Mouse (Mus musculus): ENCODE data around the gene Kcnab1.
A peak's percentile ranks its signal among the peaks of the same experiment; 100 is the strongest.

The Kcnab1 gene

DNA sequence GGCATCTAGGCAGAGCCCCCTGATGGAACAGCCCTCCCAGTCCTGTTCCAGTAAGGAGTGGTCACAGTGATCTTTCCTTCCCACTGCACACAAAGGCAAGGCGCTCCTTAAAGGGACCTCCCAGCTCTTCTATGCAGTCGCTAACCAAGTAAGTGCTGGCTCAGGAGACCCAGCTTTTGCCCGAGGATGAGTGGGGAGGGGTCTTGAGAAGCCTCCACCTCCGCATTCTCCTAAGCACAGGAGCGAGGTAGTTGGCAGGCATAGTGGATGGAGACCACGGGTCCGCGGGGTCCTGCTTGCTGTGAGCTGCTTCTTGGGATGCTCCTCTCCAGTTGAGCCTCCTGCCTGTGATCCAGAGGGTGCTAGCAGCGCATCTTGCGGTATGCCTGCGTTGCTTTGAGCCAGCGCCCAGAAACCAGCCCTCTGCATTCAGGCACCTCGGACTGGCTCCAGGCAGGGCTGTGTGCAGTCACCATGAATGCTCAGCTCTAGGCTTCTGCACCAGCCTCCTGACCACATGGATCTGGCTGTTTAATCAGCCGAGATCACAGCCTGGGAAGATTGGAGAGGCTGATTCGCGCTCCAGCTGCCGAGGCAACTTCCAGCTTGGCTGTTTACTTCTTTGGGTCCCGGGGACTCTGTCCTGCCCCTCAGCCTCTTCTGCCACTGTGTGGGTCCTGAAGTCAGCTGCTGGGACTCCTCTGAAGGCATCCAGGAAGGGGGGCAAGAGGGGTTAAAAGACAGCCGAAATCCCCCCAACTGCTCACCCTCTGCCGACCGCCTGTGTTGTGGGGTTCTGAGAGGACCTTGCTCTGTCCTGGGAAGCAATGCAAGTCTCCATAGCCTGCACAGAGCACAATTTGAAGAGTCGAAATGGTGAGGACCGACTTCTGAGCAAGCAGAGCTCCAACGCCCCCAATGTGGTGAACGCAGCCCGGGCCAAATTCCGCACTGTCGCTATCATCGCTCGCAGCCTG, at the start of gene Kcnab1:
TSS of gene Kcnab1 (plus strand) at position 440 of the 977 bp plus-strand sequence.
- DNase-seq (ENCODE audit: low spot score in 2 of 2) = peak in 1 of 2 experiments; percentile 8

DNA sequence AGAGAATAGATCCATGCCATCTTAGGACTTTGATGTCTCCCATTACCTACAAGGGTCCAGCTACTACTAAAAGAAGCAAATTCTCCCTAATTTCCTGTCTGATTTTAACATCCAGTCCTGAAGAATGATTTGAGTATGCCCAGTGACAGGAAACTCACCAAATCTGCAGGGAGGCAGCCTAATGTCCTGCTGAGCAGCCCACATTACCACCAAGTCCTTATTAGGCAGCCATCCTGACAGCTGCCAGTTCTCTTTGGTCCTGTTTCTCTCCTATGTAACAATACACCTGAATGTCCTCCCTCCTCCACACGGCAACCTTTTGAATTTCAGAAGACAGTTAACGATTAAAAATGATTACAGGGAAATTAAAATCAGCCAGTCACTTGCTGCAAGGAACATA, 20.9 kb upstream of the Kcnab1 start:
- DNase-seq (ENCODE audit: low spot score in 2 of 2) = no peak

DNA sequence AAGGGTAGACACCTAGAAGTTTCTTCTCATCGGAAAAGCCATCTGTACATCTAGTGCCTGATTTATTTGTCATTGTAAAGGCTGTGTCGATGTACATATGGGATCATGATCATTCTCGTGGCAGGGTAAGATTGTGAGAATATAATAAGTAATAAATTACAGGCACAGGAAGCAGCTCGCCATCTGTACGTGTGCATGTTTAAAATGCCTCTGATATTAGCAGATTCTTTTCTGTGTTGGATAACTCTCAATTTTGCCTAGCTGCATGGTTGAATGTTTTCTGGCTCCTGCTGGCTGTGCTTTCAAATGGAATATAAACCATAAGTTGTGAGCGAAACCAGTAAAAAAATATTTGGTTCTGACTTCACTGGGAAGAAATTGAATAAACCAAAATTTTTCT, 5.1 kb upstream of the Kcnab1 start:
- no peak for DNase-seq (ENCODE audit: low spot score in 2 of 2)

DNA sequence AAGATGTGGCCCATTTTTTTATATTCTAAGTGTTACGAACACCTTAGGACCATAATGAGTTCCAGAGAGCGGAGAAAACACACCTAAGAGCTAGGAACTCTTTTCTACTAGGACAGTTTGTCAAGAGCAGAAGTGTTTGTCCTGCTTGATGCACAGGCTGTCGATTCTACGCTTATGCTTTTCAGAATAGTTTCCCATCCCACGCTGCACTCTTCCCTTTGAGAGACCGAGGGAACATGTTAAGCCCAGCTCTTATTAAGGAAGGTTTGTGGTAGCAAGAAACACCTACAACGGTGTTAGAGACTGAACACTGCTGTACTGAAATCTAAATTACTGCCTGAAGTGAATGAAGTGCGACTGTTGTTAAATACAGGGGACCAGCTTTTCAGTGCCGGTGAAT, 1.0 kb downstream of the Kcnab1 start:
- DNase-seq (ENCODE audit: low spot score in 2 of 2) = no peak

DNA sequence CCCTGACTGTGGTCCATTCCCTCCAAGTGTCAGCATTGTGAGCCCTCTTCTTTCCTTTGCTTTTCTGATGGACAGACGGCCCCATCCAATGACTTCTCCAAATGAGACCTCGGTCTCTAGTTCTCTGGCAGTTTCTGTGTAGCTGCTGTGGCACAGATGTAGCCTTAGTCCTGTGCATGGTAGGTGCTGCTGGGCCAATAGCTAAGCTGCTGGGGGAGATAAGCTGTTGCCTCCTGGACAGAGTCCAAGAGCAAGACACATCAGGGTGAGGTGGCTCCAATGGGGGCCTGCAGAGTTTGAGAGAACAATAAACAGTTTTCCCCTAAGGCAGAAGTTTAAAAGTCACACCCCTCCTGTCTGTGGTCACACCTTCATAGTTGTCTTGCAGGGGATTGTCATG, 2.0 kb downstream of the Kcnab1 start:
- DNase-seq (ENCODE audit: low spot score in 2 of 2) = no peak

DNA sequence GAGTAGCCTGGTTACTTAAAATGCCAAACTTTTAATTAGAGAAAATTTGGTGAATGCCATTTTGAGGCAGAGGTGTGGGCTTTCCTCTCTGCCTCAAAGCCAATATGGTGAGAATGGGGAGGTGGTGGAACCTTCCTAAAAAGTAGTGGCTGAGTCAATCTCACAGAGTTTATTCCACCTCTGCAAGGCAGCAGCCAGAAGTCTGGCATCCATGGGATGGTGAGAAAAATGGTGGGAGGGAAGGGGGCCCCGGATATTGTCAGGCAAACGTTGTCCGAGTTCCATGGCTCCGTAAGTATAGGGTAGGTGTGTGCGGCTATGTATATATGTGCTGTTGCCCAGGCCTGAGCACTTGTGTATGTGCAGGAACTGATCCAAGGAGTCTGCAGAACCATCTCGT, 6.0 kb downstream of the Kcnab1 start:
- DNase-seq (ENCODE audit: low spot score in 2 of 2) = no peak

DNA sequence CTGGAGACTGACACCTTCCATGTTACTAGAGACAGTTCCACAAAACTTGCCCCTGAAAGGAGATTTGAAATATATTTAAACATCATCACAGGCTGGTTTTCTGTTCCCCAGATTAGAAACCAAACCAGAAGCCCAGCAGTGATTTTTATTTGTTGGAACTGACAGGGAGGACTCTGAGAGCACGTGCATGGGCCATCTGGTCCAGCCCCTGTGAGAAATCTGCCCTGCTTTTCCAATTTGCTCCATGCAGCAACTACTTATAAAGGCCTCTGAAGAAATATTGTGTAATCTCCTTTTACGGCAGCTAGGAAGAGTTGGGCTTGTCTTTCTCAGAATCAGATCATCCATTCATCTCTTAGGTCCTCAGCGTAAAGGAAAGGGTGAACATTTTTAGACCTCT, 7.8 kb downstream of the Kcnab1 start:
- no peak for DNase-seq (ENCODE audit: low spot score in 2 of 2)

DNA sequence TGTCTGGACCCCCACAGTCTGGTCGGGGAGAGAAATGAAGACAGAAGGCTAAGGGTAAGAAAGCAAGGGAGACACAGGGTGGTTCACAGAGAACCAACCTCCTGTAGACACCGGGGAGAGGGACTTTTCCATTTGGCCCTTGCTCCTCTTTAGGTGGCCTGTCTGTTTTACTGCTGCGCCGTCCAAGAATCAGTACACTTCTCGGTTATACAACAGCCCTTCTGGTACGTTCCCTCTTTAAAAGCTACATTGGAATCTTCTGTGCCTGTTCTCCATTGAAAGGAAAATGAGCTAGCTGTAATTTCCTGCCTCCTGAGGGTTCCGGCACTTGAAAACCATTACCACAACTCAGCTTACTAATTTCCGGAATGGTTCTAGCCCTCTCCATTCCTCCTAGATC, 8.2 kb downstream of the Kcnab1 start:
- no peak for DNase-seq (ENCODE audit: low spot score in 2 of 2)

DNA sequence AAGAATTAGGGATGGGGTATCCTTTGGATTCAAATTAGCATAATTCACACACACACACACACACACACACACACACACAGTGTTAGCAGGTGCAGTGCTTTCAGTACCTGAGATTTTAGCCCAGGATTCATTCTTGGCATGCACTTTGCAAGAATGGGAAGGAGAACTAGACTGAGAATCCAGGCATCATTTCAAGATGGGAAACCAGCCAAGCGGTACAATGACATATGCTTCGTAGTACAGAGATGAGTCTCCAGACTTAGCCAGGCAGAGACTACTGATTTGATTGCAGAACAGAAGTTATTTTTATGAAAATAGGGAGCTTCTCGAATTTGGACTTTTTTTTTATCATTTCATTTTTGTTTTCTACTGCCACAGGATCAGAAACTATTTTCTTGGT, 15.8 kb downstream of the Kcnab1 start:
- no peak for DNase-seq (ENCODE audit: low spot score in 2 of 2)

DNA sequence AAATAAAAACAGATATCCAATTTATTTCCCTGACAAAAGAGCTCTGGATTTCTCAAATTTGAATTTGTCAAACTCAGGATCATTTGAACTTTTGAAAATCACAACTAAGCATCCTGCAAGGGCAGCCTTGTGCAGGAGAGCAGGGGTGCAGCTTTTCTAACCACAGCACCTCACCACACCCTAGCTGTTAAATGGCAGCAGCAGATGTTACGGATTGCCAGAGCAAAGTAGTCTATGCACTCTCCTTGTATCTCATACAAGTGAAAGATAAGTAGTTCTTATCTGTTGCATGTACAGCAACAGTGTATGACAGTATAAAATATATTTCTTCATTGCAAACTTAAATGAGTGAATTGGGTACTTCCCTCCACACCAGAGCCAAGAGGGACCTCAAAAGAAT, 20.4 kb downstream of the Kcnab1 start:
- DNase-seq (ENCODE audit: low spot score in 2 of 2) = no peak

DNA sequence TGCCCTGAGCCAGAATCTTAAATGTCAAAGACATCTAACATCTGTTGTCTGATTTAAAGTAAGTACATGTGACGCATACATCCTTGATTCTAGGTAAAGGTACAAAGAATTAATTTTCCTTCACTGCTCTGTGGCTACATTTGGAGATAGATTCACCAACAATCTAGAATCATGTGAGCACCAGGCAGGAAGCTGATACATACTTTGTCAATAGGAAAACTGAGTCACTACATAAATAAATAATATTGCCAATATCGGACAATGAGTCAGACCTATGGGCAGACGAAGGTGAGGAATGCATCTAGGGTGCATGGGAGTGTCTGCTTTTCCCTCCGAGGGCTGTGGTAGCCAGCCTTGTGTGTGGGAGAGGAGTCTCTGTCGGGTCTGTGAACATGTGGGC, 25.7 kb downstream of the Kcnab1 start:
- no peak for DNase-seq (ENCODE audit: low spot score in 2 of 2)

DNA sequence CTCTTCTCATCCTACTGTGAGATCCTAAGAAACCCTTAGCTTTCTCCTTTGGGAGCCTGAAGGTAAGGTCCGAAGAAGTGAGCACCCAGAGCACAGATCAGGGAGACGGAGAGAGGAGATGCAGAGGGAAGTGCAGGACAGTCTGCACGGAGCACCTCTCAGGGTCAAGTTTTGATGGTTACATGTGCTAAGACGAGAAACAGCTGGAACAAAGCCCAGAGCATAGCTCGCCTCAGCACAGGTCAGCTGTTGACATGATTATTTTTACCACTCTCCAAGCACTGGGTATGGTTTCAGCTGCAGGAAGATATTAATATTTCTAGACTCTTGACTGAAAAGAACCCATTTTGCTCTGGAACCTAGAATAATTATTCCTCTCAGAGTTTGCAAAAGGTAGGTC, 27.7 kb downstream of the Kcnab1 start:
- DNase-seq (ENCODE audit: low spot score in 2 of 2) = no peak

DNA sequence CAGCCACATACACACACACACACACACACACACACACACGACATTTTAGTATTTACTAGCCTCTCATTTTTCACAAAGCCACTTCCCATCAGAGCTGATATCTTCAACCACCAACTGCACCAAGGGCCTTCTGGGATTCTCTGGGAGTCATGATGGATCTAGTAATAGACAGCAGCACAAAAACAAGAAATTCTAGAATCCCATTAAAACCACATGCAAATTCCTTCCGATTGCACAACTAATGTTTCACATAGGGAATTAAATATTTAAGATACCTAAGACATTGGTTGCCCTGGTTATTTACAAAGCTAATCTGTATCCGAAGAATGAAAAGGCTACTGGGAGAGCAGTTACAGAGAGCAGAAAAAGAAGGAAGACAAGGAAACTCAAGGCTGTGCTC, 29.6 kb downstream of the Kcnab1 start:
- no peak for DNase-seq (ENCODE audit: low spot score in 2 of 2)

DNA sequence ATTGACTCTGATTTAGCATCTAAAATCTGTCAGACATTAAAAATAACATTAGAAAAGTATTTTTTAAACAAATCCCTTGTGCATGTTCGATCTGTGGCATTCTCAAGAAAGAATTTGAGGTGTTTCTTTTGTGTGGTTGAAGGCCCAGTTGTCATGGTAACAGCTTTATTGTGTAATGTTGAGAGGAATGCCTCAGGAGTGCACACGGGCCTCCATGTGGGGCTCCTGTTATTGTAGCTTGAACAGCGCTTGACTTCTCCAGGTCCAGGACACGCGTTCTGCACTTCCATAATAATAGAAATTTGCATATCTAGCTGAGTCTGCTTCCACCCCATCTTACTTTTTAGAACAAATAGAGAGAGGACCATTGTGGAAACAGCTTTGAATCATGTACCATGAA, 36.0 kb downstream of the Kcnab1 start:
- DNase-seq (ENCODE audit: low spot score in 2 of 2) = no peak

DNA sequence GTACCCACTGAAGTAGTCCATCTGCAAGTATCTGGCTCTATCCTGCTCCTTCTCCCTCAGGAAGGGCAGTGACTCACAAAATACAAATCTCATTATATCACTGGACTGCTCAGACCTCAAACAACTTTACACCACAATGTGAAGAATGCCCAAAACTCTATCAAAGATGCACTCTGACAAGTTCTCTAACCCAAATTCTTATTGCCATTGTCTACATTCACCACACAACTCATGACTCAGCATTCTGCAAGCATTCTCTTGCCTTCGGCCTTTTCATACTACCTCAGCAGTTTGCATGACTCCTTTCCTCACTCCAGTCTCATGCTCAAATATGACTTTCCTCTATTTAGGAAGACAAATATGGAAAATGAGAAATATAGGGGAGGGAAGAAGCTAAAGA, 42.6 kb downstream of the Kcnab1 start:
- DNase-seq (ENCODE audit: low spot score in 2 of 2) = no peak

DNA sequence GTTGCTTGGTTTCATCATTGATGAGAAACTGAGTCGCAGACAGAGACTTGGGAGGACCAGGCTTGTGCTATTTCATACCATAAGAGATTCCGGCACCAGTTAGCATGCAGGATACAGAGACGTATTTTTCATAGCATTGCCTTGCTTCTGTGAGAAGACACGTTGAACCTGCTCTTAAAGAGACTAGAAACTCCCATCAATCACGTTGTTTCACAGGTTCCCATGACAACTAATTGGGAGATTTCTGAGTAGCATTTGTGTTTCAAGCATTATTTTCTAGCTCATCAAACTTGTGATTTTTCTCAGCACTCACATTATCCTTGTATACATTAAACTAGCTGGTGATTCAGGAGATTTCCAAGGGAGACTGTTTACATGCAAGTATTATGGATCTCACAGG, 63.8 kb downstream of the Kcnab1 start:
- DNase-seq (ENCODE audit: low spot score in 2 of 2) = no peak

DNA sequence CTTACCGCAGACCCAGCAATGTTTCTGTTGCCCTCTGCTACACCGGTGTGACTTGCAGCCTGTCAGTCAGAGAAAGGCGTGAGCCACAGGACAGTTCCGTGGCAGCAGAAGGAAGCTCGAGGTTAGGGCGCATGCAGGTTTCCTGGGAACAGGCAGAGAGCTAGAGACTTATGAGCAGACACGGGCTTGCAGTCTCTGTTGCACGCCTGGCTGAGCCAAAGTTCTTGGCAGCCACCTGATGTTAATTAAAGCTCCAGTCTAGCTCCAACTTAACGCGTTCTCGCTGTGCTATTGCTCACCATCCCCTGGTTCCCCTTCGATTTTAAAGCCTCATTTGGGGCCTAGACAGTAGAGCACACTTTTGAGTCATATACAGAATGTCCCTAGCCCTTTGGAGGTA, 65.4 kb downstream of the Kcnab1 start:
- DNase-seq (ENCODE audit: low spot score in 2 of 2) = no peak

DNA sequence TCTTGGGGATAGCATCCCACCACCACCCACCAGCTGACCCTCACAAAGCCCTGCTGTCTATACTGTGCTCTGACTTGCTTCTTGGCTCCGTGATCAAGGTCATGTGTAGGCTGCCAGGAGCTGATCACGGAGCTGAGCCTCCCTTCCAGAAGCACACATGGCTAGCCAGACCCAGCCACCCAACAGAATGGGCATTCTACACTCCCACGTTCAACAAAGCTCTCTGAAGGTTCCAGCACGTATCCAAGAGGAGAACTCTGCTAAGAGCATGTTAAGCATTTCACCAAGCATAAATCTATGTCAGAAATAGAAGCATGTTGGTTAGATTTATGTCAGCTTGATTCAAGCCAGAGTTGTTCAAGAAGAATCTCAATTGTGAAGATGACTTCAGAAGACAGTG, 66.6 kb downstream of the Kcnab1 start:
- no peak for DNase-seq (ENCODE audit: low spot score in 2 of 2)

DNA sequence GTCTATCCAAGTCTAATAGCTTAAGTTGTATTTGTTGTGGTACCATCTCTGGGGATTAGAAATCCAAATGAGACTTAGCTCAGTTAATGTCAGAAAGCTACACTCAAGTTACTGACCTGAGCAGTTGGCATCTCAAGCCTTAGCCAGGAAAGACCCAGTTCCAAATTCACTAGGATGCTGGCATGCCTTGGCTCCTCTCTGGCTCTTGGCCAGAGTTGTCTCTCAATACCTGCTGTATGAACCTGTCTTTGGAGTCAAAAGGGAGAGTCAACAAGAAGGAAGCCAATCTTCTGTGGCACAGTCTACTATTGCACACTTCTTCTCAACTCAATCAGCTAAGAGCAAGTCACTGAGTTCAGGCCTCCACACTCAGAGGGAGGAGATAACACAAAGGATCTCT, 67.7 kb downstream of the Kcnab1 start:
- no peak for DNase-seq (ENCODE audit: low spot score in 2 of 2)

DNA sequence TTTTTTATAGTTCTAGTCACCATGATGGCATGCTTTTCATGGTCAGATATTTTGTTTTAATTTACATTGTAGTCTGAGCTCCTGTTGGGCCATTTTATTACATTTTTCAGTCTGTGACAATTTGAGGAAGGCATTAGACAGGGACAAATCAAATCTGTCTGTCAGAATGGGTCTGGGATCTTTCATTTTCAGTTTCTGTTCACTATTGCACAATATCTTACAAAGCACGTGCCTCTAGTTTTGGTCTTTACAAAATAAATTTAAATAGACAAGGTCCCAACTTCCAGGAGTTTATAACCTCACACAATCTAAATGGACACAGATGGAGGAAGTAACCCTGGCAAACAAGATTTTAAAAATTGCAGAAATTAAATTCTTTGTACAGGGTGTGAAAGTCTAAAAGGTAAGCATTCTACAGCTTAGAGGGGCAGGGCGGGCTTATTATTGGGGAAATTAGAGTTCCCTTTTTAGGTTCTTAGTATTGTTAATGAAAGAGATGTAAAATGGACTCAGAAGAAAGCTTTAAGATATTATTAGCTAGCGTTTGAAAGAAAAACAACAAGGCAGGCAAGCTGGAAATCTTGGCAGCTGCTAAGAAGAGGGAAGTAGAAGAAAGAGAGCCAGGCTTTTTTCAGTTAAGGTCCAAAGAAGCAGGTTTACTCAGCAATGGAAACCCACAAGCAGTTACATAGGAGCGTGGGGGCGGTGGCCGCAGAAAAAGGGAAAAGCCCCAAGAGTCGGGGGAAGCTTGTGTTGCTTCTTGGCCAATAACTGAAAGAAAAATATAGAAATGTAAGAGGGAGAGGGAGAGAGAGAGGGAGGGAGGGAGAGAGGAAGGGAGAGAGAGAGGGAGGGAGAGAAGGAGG, 78.9 kb downstream of the Kcnab1 start:
- no peak for DNase-seq (ENCODE audit: low spot score in 2 of 2)

DNA sequence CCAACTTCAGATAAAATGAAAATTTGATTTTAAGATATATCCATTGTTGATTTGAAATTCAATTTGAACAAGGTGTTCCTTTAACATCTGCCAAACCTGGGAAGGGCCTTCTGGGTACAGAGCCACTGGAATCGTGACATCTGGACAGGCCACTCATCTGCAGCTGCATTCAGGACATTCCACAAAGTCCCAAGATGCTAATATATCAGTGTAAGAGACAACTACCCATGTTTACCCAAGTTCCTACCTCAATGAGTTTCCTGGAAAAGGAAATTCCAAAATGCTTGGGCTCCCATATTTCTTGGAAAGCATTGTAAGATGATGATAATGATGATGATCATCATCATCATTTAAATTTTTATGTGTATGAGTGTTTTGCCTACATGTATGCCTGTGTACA, 91.4 kb downstream of the Kcnab1 start:
- no peak for DNase-seq (ENCODE audit: low spot score in 2 of 2)

DNA sequence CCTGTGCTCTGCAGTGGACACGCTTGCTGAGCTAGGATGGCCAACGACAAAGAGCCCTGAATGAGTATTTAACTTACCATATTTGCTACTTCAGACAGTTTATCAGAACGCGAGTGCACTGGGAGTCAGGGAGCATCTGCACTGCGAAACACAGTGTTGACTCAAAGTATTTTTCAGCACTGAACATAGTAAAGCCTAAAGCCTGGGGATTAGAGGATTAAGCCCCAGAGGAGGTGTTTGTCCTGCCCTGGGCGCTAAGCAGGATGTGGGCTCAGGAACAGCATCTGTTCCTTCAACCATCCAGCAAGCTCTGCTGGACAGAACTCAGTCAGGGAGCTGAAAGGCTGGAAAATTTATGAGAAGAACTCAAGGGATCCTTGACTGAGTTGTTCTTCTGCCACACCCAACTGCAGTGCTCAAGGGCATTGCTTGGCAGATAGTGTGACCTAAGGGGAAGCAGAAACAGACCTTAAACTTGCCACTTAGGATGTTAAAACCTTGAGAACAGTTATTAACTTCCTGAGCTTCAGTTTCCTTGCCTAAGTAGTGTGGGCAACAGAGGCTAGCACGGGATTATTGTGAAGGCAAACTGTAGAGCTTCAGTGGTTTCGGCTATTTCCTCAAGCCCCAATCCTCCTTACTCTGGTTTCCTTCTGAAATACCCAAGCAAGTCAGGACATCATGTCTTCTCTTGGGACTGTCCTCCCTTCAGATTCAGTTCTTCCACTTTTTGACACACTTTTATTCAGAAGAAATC, 94.4 kb downstream of the Kcnab1 start:
- no peak for DNase-seq (ENCODE audit: low spot score in 2 of 2)
